ENCODE assay signal across 9 mouse cellular contexts in genomic region chr6:120294056-120294784, GRCm38 (mm10). TPM values are rescaled to one million over a fixed set of nuclear protein-coding genes. Genes with fewer than 3 reads are reported as not detected.
A peak's percentile ranks its signal among the peaks of the same experiment; 100 is the strongest.
DNase-seq lines count a peak whose midpoint lies in the region; ATAC-seq lines count a peak whose summit lies in the region.
"Had no signal": no experiment of that assay in that cellular context is flagged by ENCODE, and none has a peak within 500 bp of the region (broad histone marks: within the 10 kb centered on the region; RNA-seq: fewer than 3 reads in every experiment).

Gene D330020A13Rik (plus strand): TSS chr6:120294364.
Gene B4galnt3 (minus strand): TSS chr6:120294559.

- H3K4me3 ChIP-seq in forebrain, embryonic 11.5 days (ENCODE audit: low read depth, low read length) = peak within 1 kb of the TSS; percentile 60

- H3K27me3 ChIP-seq in forebrain, embryonic 11.5 days (ENCODE audit: control insufficient read depth, insufficient read depth, low read length) = peaks cover 25% of the 10 kb centered on the region
- no peaks in the 10 kb centered on the region for H3K27me3 ChIP-seq in splenic B cell, adult 2 months (ENCODE audit: control insufficient read depth, insufficient read depth, low read length, poor library complexity, severe bottlenecking)

- H3K9me3 ChIP-seq in forebrain, embryonic 11.5 days (ENCODE audit: control insufficient read depth, low read length) = no peaks in the 10 kb centered on the region

- peak within 1 kb of the TSS; percentile 59 for H3K9ac ChIP-seq in forebrain, embryonic 11.5 days (ENCODE audit: low read length)

- H3K27ac ChIP-seq in forebrain, embryonic 11.5 days (ENCODE audit: low read depth, low read length) = no peak within 1 kb of the TSS

- peak within 1 kb of the TSS; percentile 99 for H3K4me2 ChIP-seq in forebrain, embryonic 11.5 days (ENCODE audit: low read depth, low read length, severe bottlenecking)

- under 1% methylated on average over 75 of the region's 79 CpGs for WGBS in forebrain, embryonic 11.5 days

- H3K4me1 ChIP-seq in forebrain, embryonic 11.5 days (replicated peaks; ENCODE audit: control insufficient read depth, insufficient read depth, low read length) = peaks cover 4% of the 10 kb centered on the region; the same call in 1 of the 2 replicates

- intact Hi-C loops in left cerebral cortex, postnatal 10 days (cut with DNase I) = no loop called here

- peak; percentile 3 to 12 for DNase-seq in cerebellum, adult 18-20 months
- DNase-seq in cerebellum, adult 11-12 months = no peak
- peak; percentile 73 for DNase-seq in adrenal gland, adult 2 months
- DNase-seq in forebrain, embryonic 11.5 days (ENCODE audit: low spot score) = peak; percentile 76
- DNase-seq in left cerebral cortex, postnatal 10 days (ENCODE audit: extremely low spot score in 1 of 2, low spot score in 2 of 2) = peak; percentile 30 to 70
- peak; percentile 20 for DNase-seq in splenic B cell, adult 2 months (ENCODE audit: low read depth, low spot score)

- peak; percentile 65; the same call in 1 of the 2 replicates for ATAC-seq in forebrain, embryonic 11.5 days (replicated peaks; ENCODE audit: low FRiP score)
- ATAC-seq in inflammation-experienced regulatory T-cells, adult 6 months = peak; percentile 54
- ATAC-seq in megakaryocyte-erythroid progenitor cell, adult 5-6 weeks (replicated peaks; ENCODE audit: low FRiP score, low TSS enrichment, poor library complexity, severe bottlenecking) = 0 out of 2 replicates have a peak, but pooled peaks have one; percentile 50

- no peaks in the 10 kb centered on the region for H3K36me3 ChIP-seq in forebrain, embryonic 11.5 days (ENCODE audit: control insufficient read depth, insufficient read depth, low read length)
- no peaks in the 10 kb centered on the region for H3K36me3 ChIP-seq in splenic B cell, adult 2 months (ENCODE audit: control insufficient read depth, insufficient read depth, low read length, poor library complexity, severe bottlenecking)

RNA-seq across cellular contexts. Expression of gene D330020A13Rik, which starts in this region (rescaled TPM):
- total RNA-seq in adrenal gland, adult 2 months (2021) = under 1 TPM in 1 of 2 experiments, not detected in 1; 0.38 TPM
- polyA plus RNA-seq in adrenal gland, adult 2 months (2012; rRNA removed) = 4.5 and 6.4 TPM in 2 replicates
- polyA plus RNA-seq in forebrain, embryonic 11.5 days (2014; fragmentation: Nextera tagmentation; extraction: Ambion mirVana) = not detected in 2 replicates
- polyA plus RNA-seq in inflammation-experienced regulatory T-cells, adult 6 months (2017; shearing (Covaris generic)) = not detected
- total RNA-seq in left cerebral cortex, postnatal 10 days (2021) = not detected
- total RNA-seq in megakaryocyte-erythroid progenitor cell, adult 5-6 weeks (2014; fragmentation: Nextera tagmentation) = not detected in 2 replicates
- not detected in 2 replicates for total RNA-seq in megakaryocyte-erythroid progenitor cell, adult 5-6 weeks (2017)
- polyA plus RNA-seq: gonadal fat pad, adult 2 months had no signal

RNA-seq across cellular contexts. Expression of gene B4galnt3, which starts in this region (rescaled TPM):
- 10 to 100 TPM in 1 of 2 experiments, 1 to 10 TPM in 1; 5.6 to 12.6 TPM for total RNA-seq in adrenal gland, adult 2 months (2021)
- 4.7 and 5.0 TPM in 2 replicates for polyA plus RNA-seq in adrenal gland, adult 2 months (2012; rRNA removed)
- polyA plus RNA-seq in forebrain, embryonic 11.5 days (2014; fragmentation: Nextera tagmentation; extraction: Ambion mirVana) = not detected in 2 replicates
- polyA plus RNA-seq in inflammation-experienced regulatory T-cells, adult 6 months (2017; shearing (Covaris generic)) = under 1 TPM in 1 of 3 experiments, not detected in 2; 0.19 TPM
- total RNA-seq in left cerebral cortex, postnatal 10 days (2021) = under 1 TPM; 0.30 to 0.32 TPM
- 0.15 TPM in 1 of 2 replicates, not detected in the other for total RNA-seq in megakaryocyte-erythroid progenitor cell, adult 5-6 weeks (2014; fragmentation: Nextera tagmentation)
- total RNA-seq in megakaryocyte-erythroid progenitor cell, adult 5-6 weeks (2017) = 0.57 TPM in 1 of 2 replicates, not detected in the other

Comparison
In these comparisons a context has a peak if more than half of its experiments do, and no peak if none do; other contexts are left out.
1. RNA of gene B4galnt3 (total RNA-seq): 5.6 to 12.6 TPM in adrenal gland, adult 2 months; 0.30 to 0.32 TPM in left cerebral cortex, postnatal 10 days and 0.15 to 0.57 TPM in megakaryocyte-erythroid progenitor cell, adult 5-6 weeks; every median in the first group is over 4 times any median in the second.
2. Peak in DNase-seq, ATAC-seq, H3K4me3 ChIP-seq, H3K9ac ChIP-seq and H3K4me2 ChIP-seq in forebrain, embryonic 11.5 days; RNA of the genes that start here not detected or under 1 TPM.
3. Peak in ATAC-seq in inflammation-experienced regulatory T-cells, adult 6 months; RNA of the genes that start here not detected or under 1 TPM.
4. Peak in DNase-seq in left cerebral cortex, postnatal 10 days; RNA of the genes that start here not detected or under 1 TPM.
5. Peak in ATAC-seq in megakaryocyte-erythroid progenitor cell, adult 5-6 weeks; RNA of the genes that start here not detected or under 1 TPM.
6. Peak in every context shown above with its lines, with median percentiles within 50 percentile points of each other: ATAC-seq.